Mouse (Mus musculus) liver, adult 2 months (tissue): ENCODE data around the gene Egr4.

Source experiments
- CTCF ChIP-seq: fragments of 200-500 bp; IDR thresholded peaks from 2 replicates; pipeline ENCODE4 v1.5.1; 2011; ENCODE audit warnings: low read depth, low read length, control low read depth
- POLR2A ChIP-seq: fragments of 200-500 bp; IDR thresholded peaks from 2 replicates; pipeline ENCODE4 v1.6.1; 2011; ENCODE audit warnings: low read length, control low read depth; ENCODE audit not compliant: insufficient read depth; ENCODE audit errors: extremely low read depth

DNA sequence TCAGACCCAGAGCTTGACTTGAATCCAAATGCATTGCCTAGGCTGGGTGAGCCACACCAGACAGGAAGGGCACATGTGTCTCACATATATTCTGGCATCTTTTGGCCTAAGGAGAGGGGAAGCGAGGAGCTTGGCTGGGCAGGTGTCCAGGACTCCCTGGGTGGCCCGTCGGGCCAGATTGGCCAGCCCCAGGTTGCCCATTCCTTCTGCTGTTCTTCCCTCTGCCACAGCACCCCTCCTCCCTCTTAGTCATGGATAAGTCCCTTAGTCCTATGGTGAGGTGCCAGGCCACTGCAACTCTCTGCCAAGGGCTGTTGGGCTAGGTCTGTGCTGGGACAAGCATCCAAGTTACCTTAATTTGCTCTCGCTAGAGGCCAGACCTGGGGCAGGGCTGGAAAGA is 2.6 kb upstream of the Egr4 start:
- TF ChIP-seq CTCF (no peak), POLR2A (no peak)
